Mouse (Mus musculus) megakaryocyte, embryonic 14.5 days (primary cell): ENCODE results near the gene Gstt1.
"Not testable (repeated sequence)": the region's sequence is repeated elsewhere in the genome, so short reads cannot be mapped to it uniquely, and the experiment has no call there.

Source experiments
- FLI1 ChIP-seq: IDR thresholded peaks from 2 replicates; pipeline ENCODE4 v1.6.1; 2012; ENCODE audit warnings: low read length, inconsistent platforms, mixed read lengths
- GATA1 ChIP-seq: IDR thresholded peaks from 3 replicates; pipeline ENCODE4 v1.6.1; 2012; ENCODE audit warnings: mixed read lengths, low read length, inconsistent platforms, borderline replicate concordance

- not testable (repeated sequence) for TF ChIP-seq GATA1, FLI1
Measured at GRCm38 (mm10) chr10:75843898-75844297, 45.5 kb upstream of the Gstt1 start.
